Mouse (Mus musculus) lung, adult 18-20 months (tissue): ENCODE data around the gene Tmf1.

Source experiments
- DNase-seq, 2 experiments: peaks; one replicate each; pipeline ENCODE4 v3.0.0; 2022; ENCODE audit warnings: mixed read lengths in 2 of 2

Tmf1 gene

GRCm38 (mm10) chr6:97202477-97202876, 23.6 kb upstream of the Tmf1 start:
- DNase-seq = no peak

- DNase-seq = no peak
These were observed 21.5 kb upstream of the Tmf1 start for GRCm38 (mm10) chr6:97200437-97200836.

GRCm38 (mm10) chr6:97179367-97179828, 476 bp upstream of the Tmf1 start:
- DNase-seq = peak in 1 of 2 experiments; percentile 34

DNA sequence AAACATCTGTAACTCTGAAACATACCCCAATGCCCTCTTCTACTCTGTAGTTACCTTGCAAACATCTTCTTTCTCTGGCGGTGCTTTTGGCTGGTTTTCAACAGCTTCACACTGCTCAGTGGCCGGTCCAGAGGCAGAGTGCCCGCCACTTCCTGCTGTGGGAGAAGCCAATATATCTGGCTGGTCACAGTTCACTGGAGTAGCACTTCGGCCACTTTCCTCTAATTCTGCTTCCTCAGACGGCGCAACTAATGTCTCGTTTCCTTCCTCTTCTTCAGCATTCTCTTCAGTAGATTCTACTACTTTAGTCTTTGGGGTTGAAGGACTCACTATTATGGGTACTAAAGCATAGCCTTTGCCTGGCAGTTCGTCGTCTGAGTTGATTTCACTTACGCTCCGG, 3.2 kb downstream of the Tmf1 start:
- DNase-seq = peak in 1 of 2 experiments; percentile 11

- DNase-seq = no peak
These were observed 28.8 kb downstream of the Tmf1 start for GRCm38 (mm10) chr6:97150156-97150555.

DNA sequence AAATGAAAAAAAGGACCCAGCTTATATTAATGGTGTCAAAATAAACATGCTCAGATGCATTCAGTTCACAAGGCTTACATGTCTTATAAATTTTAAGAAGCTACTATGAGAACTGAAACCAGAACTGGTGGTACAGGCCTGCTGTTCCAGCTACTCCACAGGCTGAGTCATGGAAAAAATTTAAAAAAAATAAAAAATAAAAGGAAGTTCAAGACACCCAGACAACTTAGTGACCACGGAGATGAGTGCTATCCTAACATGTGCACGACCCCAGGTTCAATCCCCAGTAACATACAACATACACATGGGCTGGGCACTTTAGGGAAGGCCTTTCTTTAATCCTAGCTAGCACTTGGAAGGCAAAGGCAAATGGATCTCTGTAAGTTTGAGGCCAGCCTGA, 29.2 kb downstream of the Tmf1 start:
- DNase-seq = no peak

DNA sequence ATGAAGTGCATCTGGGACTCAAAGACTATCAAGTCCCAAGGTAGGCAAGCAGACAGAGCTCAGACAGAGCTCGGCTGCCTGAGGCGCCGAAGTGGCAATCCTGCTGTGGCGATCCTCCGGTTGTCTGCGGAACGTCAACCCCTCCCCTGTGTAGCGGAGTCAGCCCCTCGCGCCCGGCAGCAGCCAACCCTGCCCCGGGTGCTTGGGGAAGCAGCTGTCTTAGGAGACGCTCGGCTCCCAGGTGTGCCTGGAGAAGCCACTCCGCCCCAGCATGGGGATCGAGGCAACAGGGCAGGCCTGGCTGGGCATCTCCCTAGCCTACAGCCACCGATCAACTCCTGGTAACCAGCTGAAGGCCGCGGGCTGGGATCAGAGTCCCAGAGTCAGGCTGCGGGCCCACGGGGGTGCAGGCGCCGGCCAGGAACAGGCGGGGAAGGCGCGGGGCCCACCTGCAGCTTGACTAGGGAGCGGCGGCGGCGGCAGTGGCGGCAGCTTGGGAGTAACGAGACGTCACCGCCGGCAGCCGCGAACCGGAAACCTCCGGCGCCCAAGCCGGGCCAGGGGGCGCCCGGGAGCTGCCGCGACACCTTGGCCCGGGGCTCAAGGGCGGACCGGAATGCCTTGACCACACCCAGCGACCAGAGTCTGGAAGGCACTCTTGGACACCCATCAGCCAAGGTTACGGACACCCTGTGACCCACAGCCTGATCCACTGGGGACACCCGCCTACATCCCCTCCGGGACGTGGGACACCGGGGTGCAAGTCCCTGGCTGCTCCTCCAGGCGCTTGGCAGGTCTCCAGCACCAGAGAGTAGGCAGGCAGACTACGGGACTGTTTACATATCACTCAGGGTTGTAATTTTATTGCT, 30.3 kb downstream of the Tmf1 start, which contains the start of gene Eogt:
TSS of gene Eogt (minus strand) at position 800 of the 869 bp plus-strand sequence.
- peak; percentile 88 to 91 for DNase-seq

- peak; percentile 55 to 60 for DNase-seq
These were observed 31.1 kb downstream of the Tmf1 start for GRCm38 (mm10) chr6:97147755-97148382.

DNA sequence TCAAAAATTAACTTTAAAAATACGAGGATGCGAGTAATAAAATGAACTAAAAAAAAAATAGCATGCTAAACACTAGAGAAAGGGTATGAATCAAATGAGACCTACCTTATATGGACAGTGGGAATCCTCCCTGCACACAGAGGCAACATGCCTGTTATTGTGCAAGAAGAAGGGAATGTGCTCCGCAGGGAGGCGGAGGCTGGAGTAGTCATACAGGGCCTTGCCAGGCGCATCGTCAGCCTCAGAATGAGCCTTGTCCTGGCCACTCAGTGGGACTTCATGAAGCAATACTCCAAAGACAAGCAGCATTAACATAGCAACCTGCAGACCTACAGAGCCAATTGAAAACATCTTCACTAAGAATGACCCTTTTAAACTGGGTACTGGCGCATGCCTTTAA, 33.8 kb downstream of the Tmf1 start:
- peak; percentile 75 to 85 for DNase-seq

DNA sequence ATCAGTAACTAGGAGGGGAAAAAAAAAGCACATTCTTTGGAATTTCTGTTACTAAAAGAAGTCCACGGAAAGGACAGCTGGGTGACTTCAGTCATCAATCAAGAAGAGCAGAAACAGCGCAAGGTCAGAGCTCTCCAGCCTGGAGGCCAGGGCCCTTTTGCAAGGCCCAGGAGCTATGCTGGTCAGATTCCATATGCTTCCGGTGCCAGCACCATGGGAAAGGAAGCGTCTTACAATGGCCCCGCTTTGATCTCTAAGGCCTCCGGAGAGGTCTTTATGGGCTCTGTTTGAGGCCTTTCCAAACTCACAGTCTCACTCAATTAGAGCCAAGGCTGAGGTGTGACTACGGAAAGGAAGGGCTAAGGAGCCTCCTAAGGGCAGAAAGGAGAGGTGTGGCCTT, 34.6 kb downstream of the Tmf1 start:
- DNase-seq = peak; percentile 62 to 70

DNA sequence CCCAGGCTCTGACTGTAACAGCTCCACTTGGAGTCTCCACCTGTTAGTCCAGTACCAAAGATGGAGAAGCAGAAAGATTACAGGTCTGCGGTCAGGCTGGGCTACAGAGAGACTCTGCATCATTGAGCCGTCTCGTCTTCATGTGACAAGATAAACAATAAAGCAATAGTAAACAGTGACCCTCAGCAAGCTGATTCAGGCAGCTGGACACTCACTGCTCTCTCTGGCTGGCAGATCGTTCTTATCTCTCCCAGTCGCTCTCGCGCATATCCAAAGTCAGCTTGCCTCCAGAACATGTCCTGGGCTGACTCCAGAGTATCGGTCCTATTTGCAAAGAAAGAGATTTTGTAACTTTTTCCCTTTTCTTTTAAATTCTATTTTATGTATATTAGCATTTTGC, 36.3 kb downstream of the Tmf1 start:
- DNase-seq = no peak

DNA sequence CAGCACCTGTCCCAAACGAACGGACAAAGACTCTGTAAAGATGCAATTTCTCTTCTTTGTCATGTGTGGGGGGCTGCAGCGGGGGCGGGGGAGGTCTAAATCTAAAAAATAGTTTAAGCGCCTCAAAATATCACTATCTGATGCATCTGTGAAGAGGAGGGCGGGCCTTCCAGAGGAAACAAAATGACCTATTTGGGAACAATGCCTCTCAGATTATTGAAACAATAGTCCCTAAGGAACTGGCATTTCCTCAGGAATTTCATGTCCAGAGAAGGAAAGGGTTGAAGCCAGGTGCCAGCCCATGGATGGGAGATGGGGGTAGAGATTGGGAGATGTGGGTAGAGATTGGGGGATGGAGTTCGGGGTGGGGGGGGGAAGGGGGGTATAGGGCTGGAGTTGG, 37.1 kb downstream of the Tmf1 start:
- no peak for DNase-seq

DNA sequence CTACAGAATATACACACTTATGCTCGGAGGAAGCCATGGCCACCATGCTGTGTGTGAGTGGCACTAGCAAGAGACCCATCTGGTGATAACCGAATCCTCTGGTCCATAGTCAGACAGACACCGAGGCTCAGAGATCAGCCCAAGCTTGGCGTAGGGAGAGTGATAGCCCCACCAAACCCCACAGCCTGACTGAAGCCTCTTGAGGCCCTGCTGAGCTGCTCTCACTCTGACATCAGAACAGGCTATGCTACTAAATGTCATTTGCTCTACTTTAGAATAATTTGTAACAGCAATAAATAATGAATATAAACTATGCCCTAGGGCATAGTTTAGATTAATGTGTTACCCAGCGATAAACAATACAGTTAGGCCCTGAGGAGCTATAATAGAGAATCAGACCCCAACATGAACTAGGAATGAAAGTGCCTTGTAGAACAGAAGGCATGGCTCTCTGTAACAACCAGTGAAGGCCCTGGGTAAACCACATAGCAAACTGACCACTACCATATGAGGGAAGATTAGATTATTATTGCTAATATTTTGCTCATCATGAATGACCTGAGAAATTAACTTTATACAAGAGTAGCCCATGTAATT, 46.1 kb downstream of the Tmf1 start:
- DNase-seq = no peak

DNA sequence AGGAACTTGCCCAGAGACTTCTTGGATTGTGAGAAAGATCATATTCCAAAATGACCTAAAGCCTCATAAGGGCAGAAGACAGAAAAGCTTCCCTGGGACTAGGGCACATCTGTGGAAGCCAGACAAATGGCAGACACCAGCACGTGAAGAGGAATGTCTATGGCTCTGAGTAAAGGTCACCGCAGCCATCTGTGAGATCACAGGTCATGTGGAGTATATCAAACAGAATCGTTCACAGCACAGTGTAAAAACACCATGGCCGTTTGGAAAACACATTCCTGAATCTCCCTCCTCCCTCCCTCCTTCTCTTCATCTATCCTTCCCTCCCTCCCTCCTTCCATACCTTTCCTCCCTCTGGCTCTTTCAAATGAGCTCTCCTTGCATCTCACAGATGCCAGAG, 47.1 kb downstream of the Tmf1 start:
- DNase-seq = no peak

- no peak for DNase-seq
These were observed 47.9 kb downstream of the Tmf1 start for GRCm38 (mm10) chr6:97130979-97131378.

GRCm38 (mm10) chr6:97124336-97125010, 54.4 kb downstream of the Tmf1 start:
- no peak for DNase-seq

DNA sequence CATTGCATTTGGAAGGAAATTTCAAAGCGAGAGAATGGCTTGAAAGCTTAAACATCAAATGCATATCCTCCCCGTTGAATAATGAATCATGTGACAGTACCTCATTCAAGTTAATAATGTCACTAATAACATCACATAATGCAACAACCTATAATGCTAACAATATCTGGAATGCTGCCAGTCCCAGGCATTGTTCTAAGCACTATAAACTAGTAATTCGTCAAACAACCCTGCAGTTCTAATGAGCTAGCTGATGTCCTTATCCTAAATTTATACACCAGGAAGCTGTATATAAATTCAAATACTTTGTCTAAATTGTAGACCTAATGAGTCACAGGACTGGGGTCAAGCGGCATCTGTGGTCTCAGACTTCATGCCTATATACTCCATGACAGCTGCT, 58.0 kb downstream of the Tmf1 start:
- no peak for DNase-seq

GRCm38 (mm10) chr6:97118327-97118726, 60.6 kb downstream of the Tmf1 start:
- DNase-seq = no peak

DNA sequence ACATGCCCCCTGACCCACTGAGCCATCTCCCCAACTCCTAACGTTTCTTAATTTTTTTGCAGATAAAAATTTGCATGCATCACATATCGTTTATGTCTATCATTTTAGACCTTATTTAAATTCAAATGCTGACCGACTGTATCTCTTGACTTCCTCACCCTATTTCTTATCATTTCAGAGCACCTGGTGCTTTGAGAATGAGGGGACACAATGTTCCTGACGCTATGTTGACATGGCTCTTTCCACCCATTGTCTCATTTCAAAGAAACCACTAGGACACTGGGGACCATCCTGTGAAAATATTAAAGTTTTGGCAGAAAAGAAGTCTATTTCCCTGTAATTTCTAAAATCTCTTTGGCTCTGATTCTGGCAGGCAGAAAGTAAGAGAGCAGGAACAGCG, 62.0 kb downstream of the Tmf1 start:
- DNase-seq = no peak

DNA sequence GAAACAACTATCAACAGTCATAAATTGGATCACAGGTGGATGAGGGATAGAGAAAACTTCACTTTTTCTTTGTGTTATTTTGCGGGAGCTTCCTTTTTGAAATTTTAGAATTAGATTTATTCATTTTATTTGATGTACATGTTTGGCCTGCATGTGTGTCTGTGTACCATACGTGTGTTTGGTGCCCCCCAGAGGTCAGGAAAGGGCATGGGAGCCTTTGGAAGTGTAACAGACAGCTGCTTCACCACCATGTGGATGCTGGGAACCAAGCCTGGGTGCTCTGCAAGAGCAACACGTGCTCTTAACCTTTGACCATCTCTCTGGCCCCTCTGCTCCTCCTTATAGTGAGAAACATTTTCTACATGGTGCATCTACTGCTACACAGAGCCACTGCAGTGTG, 64.1 kb downstream of the Tmf1 start:
- no peak for DNase-seq

DNA sequence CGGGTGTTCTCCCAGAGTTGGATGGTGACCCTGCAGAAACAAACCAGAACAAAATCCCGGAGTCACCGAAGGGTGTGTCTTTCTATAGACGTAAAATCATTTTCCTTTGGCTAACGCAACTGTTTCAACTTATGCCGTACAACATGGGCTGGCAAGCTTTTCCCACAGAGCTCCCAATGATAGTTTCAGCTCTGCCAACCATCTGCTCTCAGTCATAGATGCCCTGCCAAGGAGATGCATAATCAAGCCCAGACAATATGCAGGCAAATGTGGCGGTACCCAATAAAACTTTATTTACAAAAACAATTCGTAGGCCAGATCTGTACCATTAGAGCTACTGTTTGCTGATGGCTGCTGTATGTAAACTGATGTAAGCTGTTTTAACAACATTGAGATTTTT, 66.7 kb downstream of the Tmf1 start:
- DNase-seq = no peak

DNA sequence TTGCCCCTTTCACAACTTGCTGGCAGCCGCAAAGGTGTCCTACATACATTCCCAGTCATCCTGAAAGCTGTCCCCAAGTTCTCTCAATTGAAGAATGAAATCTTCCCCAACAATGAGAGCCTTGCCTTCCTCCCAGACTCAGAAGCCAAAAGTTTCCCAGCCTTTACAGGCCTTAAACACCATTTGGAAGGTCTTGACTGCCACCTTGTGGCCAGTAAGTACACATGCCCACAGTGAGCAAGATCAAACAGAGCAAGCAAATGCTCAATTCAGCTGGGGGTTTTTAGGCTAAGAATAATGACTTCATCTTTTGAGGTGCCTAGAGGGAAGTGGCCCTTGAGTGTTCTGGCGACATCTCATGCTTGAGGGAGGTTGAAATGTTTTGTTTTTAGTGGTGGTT, 72.1 kb downstream of the Tmf1 start:
- peak in 1 of 2 experiments; percentile 19 for DNase-seq

- no peak for DNase-seq
These were observed 72.8 kb downstream of the Tmf1 start for GRCm38 (mm10) chr6:97106106-97106505.
